Mouse (Mus musculus) kidney, adult 2 months (tissue): Measurements from ENCODE around the gene Qrich2.

Experiments used
- CTCF ChIP-seq: fragments of 200-500 bp; conservative IDR thresholded peaks from 2 replicates; pipeline ENCODE4 v1.5.1; 2011; ENCODE audit warnings: low read depth, mild to moderate bottlenecking, control low read depth, low read length, moderate library complexity, mixed read lengths; ENCODE audit not compliant: insufficient read depth, insufficient read length
- POLR2A ChIP-seq: fragments of 200-500 bp; IDR thresholded peaks from one replicate; pipeline ENCODE4 v1.6.1; 2011; ENCODE audit warnings: low read depth, low read length, control low read depth

- TF ChIP-seq CTCF (no peak), POLR2A (no peak)
Observed at GRCm38 (mm10) chr11:116416196-116416943, 49.7 kb downstream of the Qrich2 start.
